Mouse (Mus musculus) midbrain, embryonic 16.5 days (tissue): ENCODE measurements around the gene Rsu1. TPM values are rescaled to one million over a fixed set of nuclear protein-coding genes. Genes with fewer than 3 reads are reported as not detected.

Experiments
- ATAC-seq: fragments of 200-750 bp; cut with Nextera tagmentation; 2 replicates; pipeline ENCODE4 v1.8.0; 2017; ENCODE audit warnings: moderate TSS enrichment
- H3K27ac ChIP-seq: fragments of 300-500 bp; sonication (generic); 2 replicates; pipeline ENCODE4 v1.5.1; 2014; ENCODE audit warnings: mild to moderate bottlenecking, low read length, mixed read lengths
- H3K27me3 ChIP-seq: fragments of 300-500 bp; sonication (generic); 2 replicates; pipeline ENCODE4 v1.6.1; 2014; ENCODE audit warnings: low read depth, low read length, mixed read lengths; ENCODE audit not compliant: control insufficient read depth, insufficient read depth
- H3K36me3 ChIP-seq: fragments of 300-500 bp; sonication (generic); 2 replicates; pipeline ENCODE4 v1.6.1; 2014; ENCODE audit warnings: mild to moderate bottlenecking, low read length, moderate library complexity, mixed read lengths; ENCODE audit not compliant: control insufficient read depth, insufficient read depth
- H3K4me1 ChIP-seq: fragments of 300-500 bp; sonication (generic); 2 replicates; pipeline ENCODE4 v1.6.1; 2014; ENCODE audit warnings: mild to moderate bottlenecking, low read length, mixed read lengths; ENCODE audit not compliant: control insufficient read depth, insufficient read depth
- H3K4me2 ChIP-seq: fragments of 300-500 bp; sonication (generic); 2 replicates; pipeline ENCODE4 v1.6.1; 2014; ENCODE audit warnings: mild to moderate bottlenecking, low read length, mixed read lengths
- H3K4me3 ChIP-seq: fragments of 300-500 bp; sonication (generic); 2 replicates; pipeline ENCODE4 v1.5.1; 2014; ENCODE audit warnings: low read depth, mild to moderate bottlenecking, low read length, moderate library complexity, mixed read lengths
- H3K9ac ChIP-seq: fragments of 300-500 bp; sonication (generic); 2 replicates; pipeline ENCODE4 v1.6.1; 2014; ENCODE audit warnings: low read depth, low read length, mixed read lengths
- H3K9me3 ChIP-seq: fragments of 300-500 bp; sonication (generic); replicated peaks from 2 replicates; pipeline ENCODE4 v1.6.1; 2014; ENCODE audit warnings: mild to moderate bottlenecking, low read length, mixed read lengths; ENCODE audit not compliant: control insufficient read depth, poor library complexity, severe bottlenecking
- WGBS: fragments of 180-500 bp; shearing (Covaris S2); extraction: QIAGEN DNeasy Blood & Tissue Kit; methylation state at CpG from one replicate; pipeline ENCODE4 v1.1.7; 2014; 5-methylcytosine and 5-hydroxymethylcytosine counted together
- polyA plus RNA-seq: library from polyadenylated mRNA; unstranded; fragments of >200 nt; fragmentation: Nextera tagmentation; extraction: Ambion mirVana; gene quantifications from 2 replicates; pipeline ENCODE4 v1.2.1, GENCODE M21; 2015

Gene Rsu1
- polyA plus RNA-seq, 1 experiment from 2014 or later: 77.8 TPM

GRCm38 (mm10) chr2:13161717-13162116 lies 109.5 kb downstream of the Rsu1 start:
- 86% methylated on average over 2 of the region's 2 CpGs for WGBS
- Histone ChIP-seq H3K9me3 (no peaks in the 10 kb centered on the region), H3K4me1 (no peaks in the 10 kb centered on the region), H3K9ac (no peak overlapping the region), H3K4me3 (no peak overlapping the region), H3K27ac (no peak overlapping the region), H3K4me2 (no peak overlapping the region), H3K36me3 (no peaks in the 10 kb centered on the region), H3K27me3 (no peaks in the 10 kb centered on the region)
- no peak for ATAC-seq

- Histone ChIP-seq H3K4me1 (no peaks in the 10 kb centered on the region), H3K27ac (no peak overlapping the region), H3K9ac (no peak overlapping the region), H3K4me3 (no peak overlapping the region), H3K27me3 (no peaks in the 10 kb centered on the region), H3K9me3 (no peaks in the 10 kb centered on the region), H3K4me2 (no peak overlapping the region), H3K36me3 (no peaks in the 10 kb centered on the region)
- WGBS: 85% methylated on average over 6 of the region's 6 CpGs
- ATAC-seq: no peak
Observed at GRCm38 (mm10) chr2:13145245-13145644, 126.0 kb downstream of the Rsu1 start.

DNA sequence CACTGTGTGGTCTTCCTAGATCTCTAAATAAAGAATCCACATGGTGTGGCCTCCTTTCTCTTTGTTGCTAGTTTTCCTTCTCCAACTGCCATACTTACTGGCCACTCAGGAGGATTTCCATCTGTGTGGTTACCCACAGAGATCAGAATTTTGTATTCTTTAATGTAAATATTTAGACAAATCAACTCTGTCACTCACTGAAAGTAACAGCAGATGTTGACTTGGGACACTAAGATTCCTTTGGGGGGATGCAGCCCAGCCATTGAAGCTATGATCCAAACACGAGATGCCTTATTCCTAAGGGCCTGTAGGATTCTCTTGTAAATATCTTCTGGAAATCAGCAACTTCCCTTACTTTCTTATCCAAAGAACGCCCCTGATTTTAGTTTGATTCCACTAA lies 136.3 kb downstream of the Rsu1 start:
- no peak overlapping the region for H3K9ac ChIP-seq
- H3K4me3 ChIP-seq: no peak overlapping the region
- H3K4me1 ChIP-seq: peaks cover 3% of the 10 kb centered on the region; the same call in 1 of the 2 replicates
- no peaks in the 10 kb centered on the region for H3K36me3 ChIP-seq
- H3K27ac ChIP-seq: no peak overlapping the region
- no peak for ATAC-seq
- H3K9me3 ChIP-seq: no peaks in the 10 kb centered on the region
- H3K27me3 ChIP-seq: no peaks in the 10 kb centered on the region
- no peak overlapping the region for H3K4me2 ChIP-seq
- WGBS: 86% methylated on average over 2 of the region's 2 CpGs

DNA sequence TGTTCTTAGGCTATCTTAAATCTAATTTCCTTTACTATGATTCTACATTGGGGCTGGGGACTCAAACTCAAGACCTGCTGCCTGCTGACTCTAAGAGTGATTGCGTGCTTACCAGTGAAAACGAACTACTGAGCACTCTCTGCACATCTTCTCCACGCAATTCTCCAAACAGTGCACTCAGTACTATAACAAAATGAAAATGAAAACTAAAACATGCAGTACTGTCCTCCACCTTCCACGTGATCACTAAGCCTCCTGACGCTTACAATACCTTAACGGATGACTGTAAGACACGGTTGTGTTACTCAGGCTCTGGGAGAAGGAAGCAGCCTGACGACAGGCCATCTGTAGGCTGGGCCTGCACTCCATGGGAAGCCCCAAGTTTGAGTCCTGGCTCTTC lies 138.4 kb downstream of the Rsu1 start:
- Histone ChIP-seq H3K27me3 (no peaks in the 10 kb centered on the region; the same call in 1 of the 2 replicates), H3K4me2 (no peak overlapping the region), H3K9ac (no peak overlapping the region), H3K4me3 (no peak overlapping the region), H3K36me3 (no peaks in the 10 kb centered on the region), H3K9me3 (no peaks in the 10 kb centered on the region), H3K4me1 (peaks cover 8% of the 10 kb centered on the region), H3K27ac (no peak overlapping the region)
- no peak for ATAC-seq
- 91% methylated on average over 8 of the region's 8 CpGs for WGBS

- H3K4me3 ChIP-seq: no peak overlapping the region
- H3K27me3 ChIP-seq: no peaks in the 10 kb centered on the region; the same call in 1 of the 2 replicates
- WGBS: 76% methylated on average over 8 of the region's 8 CpGs
- no peaks in the 10 kb centered on the region for H3K9me3 ChIP-seq
- H3K36me3 ChIP-seq: no peaks in the 10 kb centered on the region
- H3K27ac ChIP-seq: no peak overlapping the region
- no peak overlapping the region for H3K4me2 ChIP-seq
- no peak overlapping the region for H3K9ac ChIP-seq
- H3K4me1 ChIP-seq: peaks cover 8% of the 10 kb centered on the region
- no peak for ATAC-seq
Observed at GRCm38 (mm10) chr2:13132406-13132805, 138.8 kb downstream of the Rsu1 start.

GRCm38 (mm10) chr2:13129859-13130258 lies 141.4 kb downstream of the Rsu1 start:
- Histone ChIP-seq H3K9ac (no peak overlapping the region; the same call in 1 of the 2 replicates), H3K9me3 (no peaks in the 10 kb centered on the region), H3K4me3 (peak overlapping the region; percentile 20), H3K36me3 (no peaks in the 10 kb centered on the region), H3K4me2 (peak overlapping the region; percentile 54), H3K27ac (peak overlapping the region; percentile 64), H3K4me1 (peaks cover 8% of the 10 kb centered on the region), H3K27me3 (no peaks in the 10 kb centered on the region; the same call in 1 of the 2 replicates)
- 32% methylated on average over 10 of the region's 10 CpGs for WGBS
- ATAC-seq: peak; percentile 70

DNA sequence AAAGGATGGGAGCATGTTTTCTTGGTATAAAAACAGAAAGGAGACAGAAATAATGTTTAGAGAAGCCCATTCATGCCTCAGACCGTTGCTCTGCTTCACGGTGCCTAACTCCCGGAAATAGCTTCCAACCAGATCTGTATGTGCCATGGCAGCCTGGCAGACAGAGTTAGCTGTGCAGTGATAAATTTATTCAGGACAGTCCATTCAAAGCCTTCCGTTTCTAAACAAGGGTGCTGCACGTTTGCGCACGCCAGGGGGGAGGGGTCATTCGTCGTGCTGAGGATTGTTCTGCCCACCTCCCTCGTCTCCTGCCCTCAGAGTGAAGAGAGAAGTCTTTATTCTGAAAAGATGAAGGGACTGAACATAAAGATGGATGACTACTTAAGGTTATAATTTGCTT lies 141.9 kb downstream of the Rsu1 start:
- Histone ChIP-seq H3K36me3 (no peaks in the 10 kb centered on the region), H3K9me3 (no peaks in the 10 kb centered on the region), H3K4me2 (peak overlapping the region; percentile 54), H3K9ac (peak overlapping the region; percentile 46; the same call in 1 of the 2 replicates), H3K27ac (peak overlapping the region; percentile 64), H3K4me1 (peaks cover 8% of the 10 kb centered on the region), H3K4me3 (peak overlapping the region; percentile 20), H3K27me3 (no peaks in the 10 kb centered on the region; the same call in 1 of the 2 replicates)
- 30% methylated on average over 10 of the region's 10 CpGs for WGBS
- peak; percentile 73 for ATAC-seq

GRCm38 (mm10) chr2:13120461-13120860 lies 150.8 kb downstream of the Rsu1 start:
- no peak overlapping the region for H3K4me2 ChIP-seq
- WGBS: 46% methylated on average over 5 of the region's 5 CpGs
- no peak overlapping the region for H3K27ac ChIP-seq
- no peak overlapping the region for H3K9ac ChIP-seq
- H3K9me3 ChIP-seq: no peaks in the 10 kb centered on the region
- H3K4me1 ChIP-seq: no peaks in the 10 kb centered on the region
- H3K27me3 ChIP-seq: no peaks in the 10 kb centered on the region
- no peaks in the 10 kb centered on the region for H3K36me3 ChIP-seq
- H3K4me3 ChIP-seq: no peak overlapping the region
- ATAC-seq: no peak

DNA sequence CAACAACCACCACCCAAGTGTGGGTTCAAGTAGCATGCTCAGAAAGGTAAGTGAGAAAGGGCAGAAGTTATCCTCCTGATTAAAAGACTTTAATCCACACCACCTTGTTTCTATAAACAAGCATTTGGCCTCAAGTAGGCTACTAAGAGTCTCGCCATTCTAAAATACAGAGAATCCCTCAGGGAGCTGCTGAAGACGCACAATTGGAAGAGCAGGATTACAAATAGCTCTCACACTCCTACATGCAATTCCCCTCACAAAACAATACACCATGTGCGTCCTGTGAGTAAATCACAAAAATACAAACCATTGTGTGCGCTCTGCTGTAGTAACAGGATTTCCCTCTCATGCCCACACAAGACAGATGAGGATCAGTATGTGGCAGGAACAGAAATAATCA lies 153.3 kb downstream of the Rsu1 start:
- no peak for ATAC-seq
- no peak overlapping the region for H3K27ac ChIP-seq
- 53% methylated on average over 4 of the region's 4 CpGs for WGBS

More for the DNA sequence above, 153.3 kb downstream of the Rsu1 start:
- H3K9me3 ChIP-seq: no peaks in the 10 kb centered on the region
- no peak overlapping the region for H3K4me3 ChIP-seq
- H3K4me1 ChIP-seq: no peaks in the 10 kb centered on the region
- no peak overlapping the region for H3K4me2 ChIP-seq
- H3K9ac ChIP-seq: no peak overlapping the region
- H3K36me3 ChIP-seq: no peaks in the 10 kb centered on the region
- no peaks in the 10 kb centered on the region for H3K27me3 ChIP-seq
